Mouse (Mus musculus) E14TG2a.4 (cell line): ENCODE measurements at regions not wholly inside any gene's neighbourhood (a gene's known extent, or its start where the extent isn't known, plus 50 kb on each side); places are given as distances from the start of the nearest gene placed in this dataset.
A peak's percentile ranks its signal among the peaks of the same experiment; 100 is the strongest.

Source experiments
- H3K27me3 ChIP-seq: 2 replicates; pipeline ENCODE4 v1.6.1; 2014; ENCODE audit warnings: low read length, control low read depth; ENCODE audit not compliant: insufficient read depth
- H3K36me3 ChIP-seq: 2 replicates; pipeline ENCODE4 v1.6.1; 2014; ENCODE audit warnings: low read length, control low read depth; ENCODE audit not compliant: insufficient read depth
- H3K4me1 ChIP-seq: replicated peaks from 2 replicates; pipeline ENCODE4 v1.6.1; 2014; ENCODE audit warnings: low read depth, low read length, control low read depth
- H3K4me3 ChIP-seq: replicated peaks from 2 replicates; pipeline ENCODE4 v1.5.1; 2014; ENCODE audit warnings: mild to moderate bottlenecking, low read length
- H3K9me3 ChIP-seq: 2 replicates; pipeline ENCODE4 v1.6.1; 2014; ENCODE audit warnings: low read length, control low read depth
- CTCF ChIP-seq: conservative IDR thresholded peaks from 2 replicates; pipeline ENCODE4 v1.5.1; 2014; ENCODE audit warnings: low read length
- NANOG ChIP-seq: IDR thresholded peaks from 2 replicates; pipeline ENCODE4 v1.6.1; 2014; ENCODE audit warnings: borderline replicate concordance, low read length, mixed read lengths
- POU5F1 ChIP-seq: IDR thresholded peaks from 2 replicates; pipeline ENCODE4 v1.6.1; 2014; ENCODE audit warnings: low read length, borderline replicate concordance

GRCm38 (mm10) chr19:19976776-19977175 lies 414.0 kb downstream of the Anxa1 start:
- Histone ChIP-seq H3K36me3 (no peaks in the 10 kb centered on the region), H3K9me3 (no peaks in the 10 kb centered on the region), H3K4me3 (no peak overlapping the region), H3K4me1 (no peaks in the 10 kb centered on the region), H3K27me3 (no peaks in the 10 kb centered on the region)
- no peak for TF ChIP-seq NANOG
- TF ChIP-seq CTCF, result no peak
- TF ChIP-seq POU5F1, result no peak

GRCm38 (mm10) chr19:19969780-19970512 lies 420.8 kb downstream of the Anxa1 start:
- Histone ChIP-seq H3K9me3 (no peaks in the 10 kb centered on the region), H3K4me1 (no peaks in the 10 kb centered on the region), H3K36me3 (no peaks in the 10 kb centered on the region), H3K27me3 (no peaks in the 10 kb centered on the region), H3K4me3 (no peak overlapping the region)
- no peak for TF ChIP-seq NANOG
- TF ChIP-seq CTCF, result no peak
- no peak for TF ChIP-seq POU5F1

- Histone ChIP-seq H3K4me3 (no peak overlapping the region), H3K4me1 (no peaks in the 10 kb centered on the region)
- TF ChIP-seq POU5F1 (no peak), CTCF (no peak), NANOG (no peak)
These were observed 421.4 kb downstream of the Anxa1 start for GRCm38 (mm10) chr19:19969335-19969734.

GRCm38 (mm10) chr19:19945247-19945646 lies 445.5 kb downstream of the Anxa1 start:
- no peaks in the 10 kb centered on the region for H3K36me3 ChIP-seq
- H3K27me3 ChIP-seq, result no peaks in the 10 kb centered on the region
- no peak overlapping the region for H3K4me3 ChIP-seq
- peak; percentile 65; the same call in 1 of the 2 replicates for TF ChIP-seq NANOG
- no peak for TF ChIP-seq CTCF
- peak; percentile 78; the same call in 1 of the 2 replicates for TF ChIP-seq POU5F1
- no peaks in the 10 kb centered on the region for H3K9me3 ChIP-seq
- H3K4me1 ChIP-seq, result peaks cover 8% of the 10 kb centered on the region; the same call in 1 of the 2 replicates

More at GRCm38 (mm10) chr19:19969335-19969734, 421.4 kb downstream of the Anxa1 start:
- H3K36me3 ChIP-seq, result no peaks in the 10 kb centered on the region
- no peaks in the 10 kb centered on the region for H3K27me3 ChIP-seq
- H3K9me3 ChIP-seq, result no peaks in the 10 kb centered on the region

GRCm38 (mm10) chr19:19942697-19943096 lies 448.0 kb downstream of the Anxa1 start:
- Histone ChIP-seq H3K4me1 (peaks cover 8% of the 10 kb centered on the region; the same call in 1 of the 2 replicates), H3K9me3 (no peaks in the 10 kb centered on the region), H3K4me3 (no peak overlapping the region), H3K27me3 (no peaks in the 10 kb centered on the region), H3K36me3 (no peaks in the 10 kb centered on the region)
- TF ChIP-seq NANOG (no peak), POU5F1 (no peak), CTCF (no peak)

GRCm38 (mm10) chr19:19921109-19921508 lies 469.6 kb downstream of the Anxa1 start:
- Histone ChIP-seq H3K4me1 (no peaks in the 10 kb centered on the region), H3K36me3 (no peaks in the 10 kb centered on the region), H3K4me3 (no peak overlapping the region), H3K9me3 (peaks cover 3% of the 10 kb centered on the region; the same call in 1 of the 2 replicates), H3K27me3 (no peaks in the 10 kb centered on the region)
- TF ChIP-seq NANOG (no peak), POU5F1 (no peak), CTCF (no peak)

GRCm38 (mm10) chr19:19885933-19886710 lies 504.6 kb downstream of the Anxa1 start:
- Histone ChIP-seq H3K36me3 (no peaks in the 10 kb centered on the region), H3K4me3 (no peak overlapping the region), H3K4me1 (no peaks in the 10 kb centered on the region), H3K9me3 (no peaks in the 10 kb centered on the region), H3K27me3 (no peaks in the 10 kb centered on the region)
- no peak for TF ChIP-seq NANOG
- no peak for TF ChIP-seq POU5F1
- no peak for TF ChIP-seq CTCF

GRCm38 (mm10) chr19:19880895-19881294 lies 509.8 kb downstream of the Anxa1 start:
- Histone ChIP-seq H3K27me3 (no peaks in the 10 kb centered on the region), H3K36me3 (no peaks in the 10 kb centered on the region), H3K4me1 (no peaks in the 10 kb centered on the region), H3K9me3 (no peaks in the 10 kb centered on the region), H3K4me3 (no peak overlapping the region)
- no peak for TF ChIP-seq NANOG
- no peak for TF ChIP-seq POU5F1
- TF ChIP-seq CTCF, result no peak
